Mouse (Mus musculus) hindbrain, embryonic 10.5 days (tissue): ENCODE measurements around the gene Zbtb20. TPM values are rescaled to one million over a fixed set of nuclear protein-coding genes. Genes with fewer than 3 reads are reported as not detected.

Source experiments
- DNase-seq: peaks from one replicate; pipeline ENCODE4 v3.0.0-alpha.2; 2017; ENCODE audit warnings: low spot score
- H3K27ac ChIP-seq: fragments of 300-500 bp; sonication (generic); 2 replicates; pipeline ENCODE4 v1.5.1; 2016; ENCODE audit warnings: mild to moderate bottlenecking, moderate library complexity
- H3K27me3 ChIP-seq: fragments of 300-500 bp; sonication (generic); 2 replicates; pipeline ENCODE4 v1.6.1; 2016; ENCODE audit warnings: mild to moderate bottlenecking; ENCODE audit not compliant: poor library complexity, insufficient read depth, severe bottlenecking
- H3K36me3 ChIP-seq: fragments of 300-500 bp; sonication (generic); 2 replicates; pipeline ENCODE4 v1.6.1; 2016; ENCODE audit warnings: mild to moderate bottlenecking, moderate library complexity
- H3K4me1 ChIP-seq: fragments of 300-500 bp; sonication (generic); replicated peaks from 2 replicates; pipeline ENCODE4 v1.6.1; 2016; ENCODE audit warnings: mild to moderate bottlenecking
- H3K4me3 ChIP-seq: fragments of 300-500 bp; sonication (generic); 2 replicates; pipeline ENCODE4 v1.5.1; 2016; ENCODE audit warnings: mild to moderate bottlenecking, moderate library complexity
- H3K9me3 ChIP-seq: fragments of 300-500 bp; sonication (generic); 2 replicates; pipeline ENCODE4 v1.6.1; 2016; ENCODE audit warnings: mild to moderate bottlenecking, moderate library complexity
- WGBS: fragments of 180-500 bp; shearing (Covaris S2); methylation state at CpG from one replicate; pipeline ENCODE4 v1.1.7; 2016; 5-methylcytosine and 5-hydroxymethylcytosine counted together
- polyA plus RNA-seq: library from polyadenylated mRNA; unstranded; fragments of >200 nt; fragmentation: Nextera tagmentation; extraction: Ambion mirVana; gene quantifications from 2 replicates; pipeline ENCODE4 v1.2.1, GENCODE M21; 2016

The Zbtb20 gene
- polyA plus RNA-seq, 1 experiment from 2014 or later: 41.3 TPM

GRCm38 (mm10) chr16:43616348-43616747 is 740.7 kb downstream of the Zbtb20 start:
- Histone ChIP-seq H3K36me3 (peaks cover 25% of the 10 kb centered on the region), H3K4me1 (peaks cover 45% of the 10 kb centered on the region), H3K9me3 (no peaks in the 10 kb centered on the region), H3K27me3 (no peaks in the 10 kb centered on the region), H3K27ac (no peak overlapping the region), H3K4me3 (no peak overlapping the region)
- DNase-seq: no peak
- WGBS: 69% methylated on average over 4 of the region's 4 CpGs

- peaks cover 18% of the 10 kb centered on the region for H3K36me3 ChIP-seq
- H3K4me1 ChIP-seq: peaks cover 54% of the 10 kb centered on the region
- H3K27me3 ChIP-seq: no peaks in the 10 kb centered on the region
- no peak overlapping the region for H3K27ac ChIP-seq
- no peak overlapping the region for H3K4me3 ChIP-seq
- 75% methylated on average over 6 of the region's 6 CpGs for WGBS
- DNase-seq: no peak
- no peaks in the 10 kb centered on the region for H3K9me3 ChIP-seq
Observed at GRCm38 (mm10) chr16:43617346-43617745, 741.7 kb downstream of the Zbtb20 start.

GRCm38 (mm10) chr16:43618286-43618685 is 742.6 kb downstream of the Zbtb20 start:
- Histone ChIP-seq H3K27me3 (no peaks in the 10 kb centered on the region), H3K27ac (no peak overlapping the region), H3K9me3 (no peaks in the 10 kb centered on the region), H3K4me1 (peaks cover 61% of the 10 kb centered on the region), H3K36me3 (peaks cover 16% of the 10 kb centered on the region), H3K4me3 (no peak overlapping the region)
- no peak for DNase-seq
- 89% methylated on average over 23 of the region's 23 CpGs for WGBS

- peak overlapping the region; percentile 13 for H3K27ac ChIP-seq
- DNase-seq: no peak
- H3K36me3 ChIP-seq: peaks cover 16% of the 10 kb centered on the region
- H3K4me1 ChIP-seq: peaks cover 69% of the 10 kb centered on the region
- H3K9me3 ChIP-seq: no peaks in the 10 kb centered on the region
- H3K4me3 ChIP-seq: no peak overlapping the region
- H3K27me3 ChIP-seq: no peaks in the 10 kb centered on the region
- 31% methylated on average over 6 of the region's 6 CpGs for WGBS
Observed at GRCm38 (mm10) chr16:43619277-43619676, 743.6 kb downstream of the Zbtb20 start.

GRCm38 (mm10) chr16:43620359-43620758 is 744.7 kb downstream of the Zbtb20 start:
- no peak for DNase-seq
- H3K36me3 ChIP-seq: peaks cover 16% of the 10 kb centered on the region
- H3K4me1 ChIP-seq: peaks cover 62% of the 10 kb centered on the region
- peak overlapping the region; percentile 60; the same call in 1 of the 2 replicates for H3K27ac ChIP-seq
- WGBS: 19% methylated on average over 2 of the region's 2 CpGs
- no peaks in the 10 kb centered on the region for H3K27me3 ChIP-seq
- H3K9me3 ChIP-seq: no peaks in the 10 kb centered on the region
- no peak overlapping the region for H3K4me3 ChIP-seq

GRCm38 (mm10) chr16:43623315-43624000 is 747.8 kb downstream of the Zbtb20 start:
- DNase-seq: no peak
- WGBS: 51% methylated on average over 5 of the region's 5 CpGs
- Histone ChIP-seq H3K36me3 (peaks cover 26% of the 10 kb centered on the region), H3K9me3 (no peaks in the 10 kb centered on the region), H3K27me3 (no peaks in the 10 kb centered on the region), H3K27ac (peak overlapping the region; percentile 35), H3K4me3 (no peak overlapping the region), H3K4me1 (peaks cover 51% of the 10 kb centered on the region)

GRCm38 (mm10) chr16:43624876-43625275 is 749.2 kb downstream of the Zbtb20 start:
- Histone ChIP-seq H3K27me3 (no peaks in the 10 kb centered on the region), H3K27ac (no peak overlapping the region), H3K4me3 (no peak overlapping the region), H3K4me1 (peaks cover 43% of the 10 kb centered on the region), H3K9me3 (no peaks in the 10 kb centered on the region), H3K36me3 (peaks cover 28% of the 10 kb centered on the region)
- WGBS: 80% methylated on average over 4 of the region's 4 CpGs
- no peak for DNase-seq

GRCm38 (mm10) chr16:43625289-43625688 is 749.6 kb downstream of the Zbtb20 start:
- 83% methylated on average over 2 of the region's 2 CpGs for WGBS
- Histone ChIP-seq H3K27me3 (no peaks in the 10 kb centered on the region), H3K9me3 (no peaks in the 10 kb centered on the region), H3K27ac (no peak overlapping the region), H3K4me3 (no peak overlapping the region), H3K36me3 (peaks cover 28% of the 10 kb centered on the region), H3K4me1 (peaks cover 39% of the 10 kb centered on the region)
- no peak for DNase-seq

GRCm38 (mm10) chr16:43625956-43626355 is 750.3 kb downstream of the Zbtb20 start:
- no peaks in the 10 kb centered on the region for H3K9me3 ChIP-seq
- peaks cover 28% of the 10 kb centered on the region for H3K36me3 ChIP-seq
- WGBS: 91% methylated on average over 5 of the region's 5 CpGs
- H3K4me1 ChIP-seq: peaks cover 34% of the 10 kb centered on the region
- DNase-seq: no peak
- H3K27ac ChIP-seq: no peak overlapping the region
- H3K27me3 ChIP-seq: no peaks in the 10 kb centered on the region
- no peak overlapping the region for H3K4me3 ChIP-seq

GRCm38 (mm10) chr16:43628662-43629061 is 753.0 kb downstream of the Zbtb20 start:
- Histone ChIP-seq H3K4me1 (peaks cover 10% of the 10 kb centered on the region), H3K9me3 (no peaks in the 10 kb centered on the region), H3K27me3 (no peaks in the 10 kb centered on the region), H3K27ac (no peak overlapping the region), H3K4me3 (no peak overlapping the region), H3K36me3 (peaks cover 36% of the 10 kb centered on the region)
- WGBS: 93% methylated on average over 5 of the region's 5 CpGs
- no peak for DNase-seq

- no peak for DNase-seq
- no peaks in the 10 kb centered on the region for H3K27me3 ChIP-seq
- 89% methylated on average over 2 of the region's 2 CpGs for WGBS
- H3K4me1 ChIP-seq: no peaks in the 10 kb centered on the region
- peaks cover 37% of the 10 kb centered on the region for H3K36me3 ChIP-seq
- no peak overlapping the region for H3K4me3 ChIP-seq
- H3K27ac ChIP-seq: no peak overlapping the region
- no peaks in the 10 kb centered on the region for H3K9me3 ChIP-seq
Observed at GRCm38 (mm10) chr16:43631758-43632157, 756.1 kb downstream of the Zbtb20 start.

GRCm38 (mm10) chr16:43634037-43634436 is 758.4 kb downstream of the Zbtb20 start:
- Histone ChIP-seq H3K27me3 (no peaks in the 10 kb centered on the region), H3K9me3 (no peaks in the 10 kb centered on the region), H3K4me3 (no peak overlapping the region), H3K4me1 (0 out of 2 replicates have a peak, but pooled peaks cover 3% of the 10 kb centered on the region), H3K36me3 (peaks cover 30% of the 10 kb centered on the region), H3K27ac (no peak overlapping the region)
- DNase-seq: no peak
- WGBS: 96% methylated on average over 7 of the region's 7 CpGs

GRCm38 (mm10) chr16:43637241-43637640 is 761.6 kb downstream of the Zbtb20 start:
- DNase-seq: no peak
- Histone ChIP-seq H3K27me3 (no peaks in the 10 kb centered on the region), H3K4me1 (0 out of 2 replicates have a peak, but pooled peaks cover 3% of the 10 kb centered on the region)

More at GRCm38 (mm10) chr16:43637241-43637640, 761.6 kb downstream of the Zbtb20 start:
- 94% methylated on average over 8 of the region's 8 CpGs for WGBS
- Histone ChIP-seq H3K27ac (no peak overlapping the region), H3K36me3 (peaks cover 26% of the 10 kb centered on the region), H3K9me3 (no peaks in the 10 kb centered on the region), H3K4me3 (no peak overlapping the region)
